Mouse (Mus musculus): Measurements from ENCODE around the gene Mbd3l1. TPM values are rescaled to one million over a fixed set of nuclear protein-coding genes. Genes with fewer than 3 reads are reported as not detected.

The Mbd3l1 gene
- polyA plus RNA-seq, 1 experiment from 2014 or later, result not detected

Small RNA genes within 50 kb of the gene (microRNA-seq; reads per million reads assigned to microRNA genes)
- not detected for gene Gm22854

Other genes with a start within 250 kb of the Mbd3l1 start
- 89.2 and 101 TPM in 2 replicates for gene Chordc1, start 186.2 kb upstream of the Mbd3l1 start, polyA plus RNA-seq (2014; fragmentation: Nextera tagmentation; extraction: Ambion mirVana)
- gene Naalad2, start 75.4 kb upstream of the Mbd3l1 start, polyA plus RNA-seq (2014; fragmentation: Nextera tagmentation; extraction: Ambion mirVana), result 4.3 TPM in 2 replicates
- not detected in 2 replicates for gene Ubtfl1, start 73.9 kb upstream of the Mbd3l1 start, polyA plus RNA-seq (2014; fragmentation: Nextera tagmentation; extraction: Ambion mirVana)
- not detected in 2 replicates for gene Mbd3l2, start 47.7 kb upstream of the Mbd3l1 start, polyA plus RNA-seq (2014; fragmentation: Nextera tagmentation; extraction: Ambion mirVana)
- 4.7 and 6.7 TPM in 2 replicates for gene Zfp558, start 91 bp upstream of the Mbd3l1 start, polyA plus RNA-seq (2014; fragmentation: Nextera tagmentation; extraction: Ambion mirVana)
- gene Muc16, start 196.2 kb downstream of the Mbd3l1 start, polyA plus RNA-seq (2014; fragmentation: Nextera tagmentation; extraction: Ambion mirVana), result 7.3 and 9.1 TPM in 2 replicates